Mouse (Mus musculus) kidney, postnatal 10 days (tissue): ENCODE results near the gene Calm4.
A peak's percentile ranks its signal among the peaks of the same experiment; 100 is the strongest.

Experiments
- DNase-seq: peaks from one replicate; pipeline ENCODE4 v3.0.0; 2021; ENCODE audit warnings: mixed read lengths

Gene Calm4

GRCm38 (mm10) chr13:3861251-3861650 lies 23.7 kb downstream of the Calm4 start:
- no peak for DNase-seq

DNA sequence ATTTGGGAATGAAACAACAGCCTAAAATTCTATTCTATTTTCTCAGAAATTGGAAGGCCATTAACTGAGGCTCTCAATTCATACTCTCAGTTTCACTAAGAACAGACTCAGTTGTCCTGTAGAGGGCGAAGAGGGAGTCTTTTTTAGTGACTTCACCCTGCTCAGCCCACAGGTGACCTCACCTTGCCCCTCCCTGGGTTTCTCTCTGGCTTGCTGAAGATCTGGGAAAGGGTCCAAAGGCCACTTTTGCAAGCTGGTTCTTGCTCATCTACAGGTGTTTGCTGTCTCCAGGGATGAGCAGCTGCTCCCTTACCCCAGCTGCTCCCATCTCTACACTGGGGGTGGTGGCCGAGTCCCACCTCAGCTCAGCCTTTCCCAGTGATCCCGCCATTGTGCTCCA lies 24.8 kb downstream of the Calm4 start:
- no peak for DNase-seq

DNA sequence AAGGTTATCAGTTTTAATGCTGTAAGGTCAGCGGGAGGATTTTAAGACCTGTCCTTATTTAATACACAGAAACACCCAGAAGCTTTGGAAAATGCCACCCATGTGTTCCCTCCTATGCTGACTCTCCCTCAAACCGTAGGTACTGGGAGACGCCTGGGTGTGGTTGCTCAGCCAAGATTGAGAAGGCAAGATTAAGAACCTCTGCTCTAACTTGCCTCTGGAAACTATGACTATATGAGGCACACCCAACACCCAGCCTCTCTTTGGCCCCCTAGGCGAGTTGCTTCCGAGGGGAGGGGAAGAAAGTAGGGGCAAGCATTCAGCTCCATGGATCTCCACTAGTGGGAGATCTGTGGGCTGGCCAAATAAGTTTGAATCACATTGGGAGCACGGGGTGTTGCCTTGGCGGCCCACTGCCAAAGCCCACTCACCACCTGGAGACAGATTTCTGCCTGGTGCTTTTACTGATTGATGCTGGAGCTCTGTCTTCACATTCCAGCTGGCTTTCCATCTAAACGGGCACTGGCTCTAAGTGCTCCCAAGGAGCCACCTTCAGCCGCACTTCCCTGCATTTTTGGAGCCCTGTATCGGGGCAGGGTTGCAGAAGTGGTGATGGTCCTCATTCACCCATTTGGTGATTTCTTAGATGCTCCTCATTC lies 25.5 kb downstream of the Calm4 start:
- DNase-seq: no peak

- DNase-seq: peak; percentile 17
These were observed 28.2 kb downstream of the Calm4 start for GRCm38 (mm10) chr13:3865648-3866354.

DNA sequence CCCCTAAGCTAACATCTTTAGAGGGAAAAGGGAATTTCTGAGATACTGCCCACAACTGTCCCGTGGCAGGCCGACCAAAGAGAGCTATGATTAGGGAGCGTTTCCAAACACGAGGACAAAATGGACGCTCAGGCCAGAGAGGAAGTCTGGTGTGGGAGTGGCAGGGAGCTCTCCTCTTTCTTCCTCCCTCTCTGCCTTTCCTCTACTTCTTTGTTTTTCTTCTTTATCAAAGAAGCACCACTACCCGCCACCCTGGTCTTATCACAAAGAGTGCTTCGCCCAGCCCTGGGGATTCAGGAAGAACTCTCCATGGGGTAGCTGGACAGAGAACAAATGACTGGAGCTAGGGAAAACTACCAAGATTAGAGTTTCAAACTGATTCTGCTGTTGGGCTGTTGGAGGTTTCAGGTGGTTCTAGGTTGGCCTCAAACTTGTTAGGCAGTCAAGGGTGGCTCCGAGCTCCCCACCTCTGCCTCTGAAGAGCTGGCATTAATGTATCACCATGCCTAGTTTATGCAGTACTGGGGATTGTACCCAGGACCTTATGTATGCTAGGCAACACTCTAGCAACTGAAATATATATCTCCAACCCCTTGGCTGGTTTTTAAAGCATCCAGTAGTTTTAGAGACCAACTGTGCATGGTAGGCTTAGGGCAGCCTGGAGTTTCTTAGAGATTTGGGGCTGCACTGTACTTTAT lies 28.9 kb downstream of the Calm4 start:
- no peak for DNase-seq

DNA sequence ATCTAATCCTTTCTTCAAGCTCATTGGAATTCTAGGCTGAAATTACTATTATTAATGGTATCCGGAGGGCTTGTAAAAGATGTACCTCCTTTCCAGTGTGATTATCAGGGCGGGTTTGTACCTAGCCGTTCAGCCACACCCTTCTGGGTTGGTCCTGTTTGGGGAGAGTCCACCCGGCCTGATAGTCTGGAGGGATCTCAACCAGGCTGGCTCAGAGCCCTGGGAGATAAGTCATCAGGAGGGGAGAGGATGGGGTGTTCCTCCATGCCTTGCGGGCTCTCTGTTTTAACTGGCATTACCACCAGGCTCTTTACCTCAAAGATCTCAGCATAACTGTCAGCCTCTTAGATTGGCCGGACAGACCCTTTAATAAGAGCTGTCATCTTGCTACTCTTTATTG lies 29.6 kb downstream of the Calm4 start:
- peak; percentile 2 for DNase-seq

GRCm38 (mm10) chr13:3869901-3870300 lies 32.3 kb downstream of the Calm4 start:
- DNase-seq: peak; percentile 0

DNA sequence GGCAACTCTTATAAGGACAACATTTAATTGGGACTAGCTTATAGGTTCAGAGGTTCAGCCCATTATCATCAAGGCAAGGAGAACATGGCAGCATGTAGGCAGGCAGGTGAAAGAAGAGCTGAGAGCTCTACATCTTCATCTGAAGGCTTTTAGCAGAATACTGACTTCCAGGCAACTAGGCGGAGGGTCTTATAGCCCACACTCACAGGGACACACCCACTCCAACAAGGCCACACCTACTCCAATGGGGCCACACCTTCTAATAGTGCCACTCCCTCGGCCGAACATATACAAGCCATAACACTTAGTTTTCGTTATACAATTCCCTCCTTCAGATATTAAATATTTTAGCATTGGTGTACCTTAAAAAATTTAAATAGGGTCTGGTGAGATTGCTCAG lies 35.3 kb downstream of the Calm4 start:
- no peak for DNase-seq

GRCm38 (mm10) chr13:3876448-3876847 lies 38.9 kb downstream of the Calm4 start:
- no peak for DNase-seq

DNA sequence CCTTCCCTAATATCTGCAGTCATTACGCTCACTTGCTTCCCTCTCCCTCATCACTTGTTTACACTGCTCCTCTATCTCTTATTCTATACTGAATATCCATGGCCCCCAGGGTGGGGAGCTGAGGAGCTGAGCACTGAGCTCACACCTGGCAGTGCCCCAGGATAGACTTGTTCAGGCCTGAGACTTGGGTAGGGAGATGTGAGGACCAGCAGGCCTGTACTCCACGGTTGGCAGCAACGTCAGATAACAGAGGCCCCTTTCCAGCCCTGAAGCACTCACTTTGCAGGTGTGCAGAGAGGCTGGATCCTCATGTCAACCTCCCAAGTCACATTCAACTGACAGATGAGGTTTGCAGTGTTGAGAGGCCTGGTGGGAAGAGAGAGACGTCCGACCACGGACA lies 39.6 kb downstream of the Calm4 start:
- DNase-seq: no peak

GRCm38 (mm10) chr13:3877679-3878220 lies 40.2 kb downstream of the Calm4 start:
- no peak for DNase-seq

GRCm38 (mm10) chr13:3886663-3887062 lies 49.1 kb downstream of the Calm4 start:
- no peak for DNase-seq
